ENCODE assay signal across 25 mouse cellular contexts in genomic region chr15:53995199-53995868, GRCm38 (mm10).
DNase-seq lines count a peak whose midpoint lies in the region; ATAC-seq and TF ChIP-seq lines count a peak whose summit lies in the region.
"Had no signal": no experiment of that assay in that cellular context is flagged by ENCODE, and none has a peak within 500 bp of the region (broad histone marks: within the 10 kb centered on the region; RNA-seq: fewer than 3 reads in every experiment).

No protein-coding gene starts in this region.

- peak; percentile 3 for DNase-seq in hindbrain, postnatal 0 days (ENCODE audit: low spot score)
- no peak for DNase-seq in hindbrain, embryonic 14.5 days (ENCODE audit: low spot score)
- peak; percentile 27 for DNase-seq in lung, postnatal 0 days (ENCODE audit: low spot score)
- no peak for DNase-seq in lung, postnatal 36 days
- DNase-seq in forelimb bud, embryonic 11.5 days (ENCODE audit: low read depth, low spot score) = peak; percentile 40
- no peak for DNase-seq in spleen, postnatal 10 days (ENCODE audit: low spot score in 2 of 2)
- DNase-seq in natural killer cell, adult 2 months (ENCODE audit: low spot score in 2 of 2) = no peak
- DNase-seq: adrenal gland, postnatal 25 days; cerebellum, adult 18-20 months; cerebellum, postnatal 10 days; gastrocnemius, postnatal 10 days; heart, postnatal 14 days; kidney, adult 8-10 months; kidney, postnatal 14 days; layer of hippocampus, adult 9-11 months; liver, postnatal 0 days; midbrain, embryonic 14.5 days; right cerebral cortex, postnatal 4 days; thymus, adult 2 months; thymus, postnatal 4 days had no signal

- WGBS in hindbrain, postnatal 0 days = 68% methylated on average over 2 of the region's 2 CpGs
- 61% methylated on average over 2 of the region's 2 CpGs for WGBS in hindbrain, embryonic 14.5 days
- WGBS in lung, postnatal 0 days = 57% methylated on average over 2 of the region's 2 CpGs

- no peak for ATAC-seq in hindbrain, postnatal 0 days
- no peak for ATAC-seq in hindbrain, embryonic 14.5 days (ENCODE audit: low FRiP score)
- ATAC-seq in lung, postnatal 0 days = peak; percentile 47
- ATAC-seq: CD4-positive, CD25-positive, alpha-beta regulatory T cell, adult 4 months; intestine, embryonic 16.5 days; liver, embryonic 12.5 days; liver, postnatal 0 days had no signal

- no peaks in the 10 kb centered on the region for H3K27me3 ChIP-seq in hindbrain, postnatal 0 days (ENCODE audit: insufficient read depth, low read length)
- no peaks in the 10 kb centered on the region for H3K27me3 ChIP-seq in hindbrain, embryonic 14.5 days (ENCODE audit: control insufficient read depth, insufficient read depth, low read length)
- H3K27me3 ChIP-seq in lung, postnatal 0 days (replicated peaks; ENCODE audit: insufficient read depth, low read length) = no peaks in the 10 kb centered on the region
- H3K27me3 ChIP-seq: forebrain, embryonic 12.5 days; liver, embryonic 12.5 days had no signal

- no peak for TF ChIP-seq EP300 in lung, postnatal 0 days (IDR thresholded peaks at IDR 0.05)

- H3K4me3 ChIP-seq in hindbrain, postnatal 0 days (ENCODE audit: low read length) = no peak overlapping the region
- no peak overlapping the region for H3K4me3 ChIP-seq in hindbrain, embryonic 14.5 days (replicated peaks; ENCODE audit: low read length)
- no peak overlapping the region for H3K4me3 ChIP-seq in lung, postnatal 0 days (ENCODE audit: low read depth, low read length)
- H3K4me3 ChIP-seq: erythroblast, embryonic 14.5 days; forebrain, embryonic 12.5 days; liver, embryonic 12.5 days had no signal

- H3K27ac ChIP-seq in hindbrain, postnatal 0 days = no peak overlapping the region
- no peak overlapping the region for H3K27ac ChIP-seq in hindbrain, embryonic 14.5 days
- no peak overlapping the region for H3K27ac ChIP-seq in lung, postnatal 0 days (ENCODE audit: low read length)
- H3K27ac ChIP-seq: forebrain, embryonic 12.5 days; liver, embryonic 12.5 days had no signal

- no peaks in the 10 kb centered on the region for H3K4me1 ChIP-seq in hindbrain, postnatal 0 days (ENCODE audit: insufficient read depth, low read length)
- no peaks in the 10 kb centered on the region for H3K4me1 ChIP-seq in hindbrain, embryonic 14.5 days (replicated peaks; ENCODE audit: control insufficient read depth, insufficient read depth, low read length)
- H3K4me1 ChIP-seq in lung, postnatal 0 days (ENCODE audit: insufficient read depth, low read depth, low read length) = no peaks in the 10 kb centered on the region
- H3K4me1 ChIP-seq: forebrain, embryonic 12.5 days; liver, embryonic 12.5 days had no signal

- H3K36me3 ChIP-seq in hindbrain, postnatal 0 days (ENCODE audit: insufficient read depth, low read length) = no peaks in the 10 kb centered on the region
- no peaks in the 10 kb centered on the region for H3K36me3 ChIP-seq in hindbrain, embryonic 14.5 days (replicated peaks; ENCODE audit: control insufficient read depth, insufficient read depth)
- no peaks in the 10 kb centered on the region for H3K36me3 ChIP-seq in lung, postnatal 0 days (ENCODE audit: insufficient read depth, low read length)
- H3K36me3 ChIP-seq: forebrain, embryonic 12.5 days; liver, embryonic 12.5 days had no signal

- no peak overlapping the region for H3K9ac ChIP-seq in hindbrain, postnatal 0 days (replicated peaks; ENCODE audit: low read length)
- no peak overlapping the region for H3K9ac ChIP-seq in hindbrain, embryonic 14.5 days
- no peak overlapping the region for H3K9ac ChIP-seq in lung, postnatal 0 days (replicated peaks; ENCODE audit: low read depth)
- H3K9ac ChIP-seq: forebrain, embryonic 12.5 days; liver, embryonic 12.5 days; liver, postnatal 0 days had no signal

- no peak for TF ChIP-seq CTCF in hindbrain, postnatal 0 days (IDR thresholded peaks at IDR 0.05; ENCODE audit: low read depth)
- TF ChIP-seq CTCF in lung, postnatal 0 days (IDR thresholded peaks at IDR 0.05) = no peak

- H3K9me3 ChIP-seq in hindbrain, postnatal 0 days (ENCODE audit: low read length) = no peaks in the 10 kb centered on the region
- H3K9me3 ChIP-seq in hindbrain, embryonic 14.5 days (ENCODE audit: control insufficient read depth, low read length) = no peaks in the 10 kb centered on the region
- no peaks in the 10 kb centered on the region for H3K9me3 ChIP-seq in lung, postnatal 0 days (ENCODE audit: low read length)
- H3K9me3 ChIP-seq: forebrain, embryonic 12.5 days; liver, embryonic 12.5 days had no signal

- H3K4me2 ChIP-seq in hindbrain, postnatal 0 days (ENCODE audit: low read depth, low read length) = no peak overlapping the region
- H3K4me2 ChIP-seq in hindbrain, embryonic 14.5 days (replicated peaks) = no peak overlapping the region
- H3K4me2 ChIP-seq in lung, postnatal 0 days (replicated peaks; ENCODE audit: low read depth, low read length) = no peak overlapping the region
- H3K4me2 ChIP-seq: forebrain, embryonic 12.5 days; liver, embryonic 12.5 days had no signal

Comparison
In these comparisons a context has a peak if more than half of its experiments do, and no peak if none do; other contexts are left out.
1. DNase-seq: peak in hindbrain, postnatal 0 days (single experiment), lung, postnatal 0 days (single experiment) and forelimb bud, embryonic 11.5 days (single experiment); none in hindbrain, embryonic 14.5 days (single experiment), lung, postnatal 36 days (single experiment), spleen, postnatal 10 days (0 of 2) and natural killer cell, adult 2 months (0 of 2).